Mouse (Mus musculus) thymus, adult 2 months (tissue): ENCODE measurements around the gene Boll.

ENCODE experiments used
- CTCF ChIP-seq: fragments of 200-500 bp; IDR thresholded peaks from 2 replicates; pipeline ENCODE4 v1.5.1; 2012; ENCODE audit warnings: mild to moderate bottlenecking, control low read depth, low read length, moderate library complexity, borderline replicate concordance; ENCODE audit not compliant: control insufficient read depth, poor library complexity, insufficient read depth; ENCODE audit errors: extremely low read depth
- POLR2A ChIP-seq: fragments of 200-500 bp; IDR thresholded peaks from 2 replicates; pipeline ENCODE4 v1.6.1; 2012; ENCODE audit warnings: mild to moderate bottlenecking, low read length, control low read depth, moderate library complexity; ENCODE audit not compliant: control insufficient read depth, poor library complexity, insufficient read depth; ENCODE audit errors: extremely low read depth

DNA sequence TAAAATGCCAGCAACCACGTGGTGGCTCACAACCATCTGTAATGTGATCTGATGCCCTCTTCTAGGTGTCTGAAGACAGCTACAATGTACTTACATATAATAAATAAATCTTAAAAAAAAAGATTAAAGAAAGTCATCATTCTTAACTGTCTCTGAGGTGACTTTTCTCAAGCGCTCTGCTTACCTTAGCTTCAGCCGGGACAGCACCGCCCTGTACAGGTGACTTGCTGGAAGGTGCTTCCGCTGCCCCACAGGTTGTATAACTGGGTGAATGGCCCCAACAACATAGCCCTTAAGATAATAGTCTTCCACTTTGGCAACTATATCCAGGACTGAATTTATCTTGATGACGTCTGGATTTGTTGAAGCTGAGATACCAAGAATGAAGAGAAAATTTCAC, 149.3 kb downstream of the Boll start:
- TF ChIP-seq CTCF, result no peak
- TF ChIP-seq POLR2A, result no peak
